Mouse (Mus musculus) kidney, postnatal 4 days (tissue): ENCODE measurements around the gene Mcrip1.
"Not testable (repeated sequence)": the region's sequence is repeated elsewhere in the genome, so short reads cannot be mapped to it uniquely, and the experiment has no call there.

Experiments used
- DNase-seq, 2 experiments: peaks; one replicate each; pipeline ENCODE4 v3.0.0; 2021; ENCODE audit warnings: mixed read lengths in 2 of 2

Mcrip1 gene

GRCm38 (mm10) chr11:120549168-120549945 is at the start of gene Mcrip1:
Gene Mcrip1, minus strand, starts transcription at chr11:120549727.
- peak; percentile 96 to 97 for DNase-seq

DNA sequence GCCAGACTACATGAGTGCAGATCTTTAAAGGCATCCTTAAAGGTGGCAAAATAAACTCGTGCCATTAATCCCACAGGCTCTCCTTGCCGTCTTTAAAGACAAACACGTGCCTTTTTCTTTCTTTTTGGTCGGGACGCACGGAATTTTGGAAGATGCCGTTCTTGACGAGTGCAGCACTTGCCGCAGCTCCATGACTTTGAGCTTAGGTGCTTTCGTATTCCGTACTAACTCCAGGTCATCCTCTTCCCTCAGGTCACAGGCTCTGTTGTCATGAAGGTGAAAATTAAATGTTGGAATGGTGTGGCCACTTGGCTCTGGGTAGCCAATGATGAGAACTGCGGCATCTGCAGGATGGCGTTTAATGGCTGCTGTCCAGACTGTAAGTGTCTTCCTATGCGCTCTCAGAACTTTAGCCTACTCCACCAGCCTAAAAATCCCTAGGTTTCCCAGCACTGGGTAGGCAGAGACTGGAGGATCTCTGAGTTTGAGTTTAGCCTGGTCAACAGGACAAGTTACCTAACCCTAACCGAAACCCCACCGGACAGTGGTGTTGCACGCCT is 49.5 kb upstream of the Mcrip1 start:
- DNase-seq, result no peak

DNA sequence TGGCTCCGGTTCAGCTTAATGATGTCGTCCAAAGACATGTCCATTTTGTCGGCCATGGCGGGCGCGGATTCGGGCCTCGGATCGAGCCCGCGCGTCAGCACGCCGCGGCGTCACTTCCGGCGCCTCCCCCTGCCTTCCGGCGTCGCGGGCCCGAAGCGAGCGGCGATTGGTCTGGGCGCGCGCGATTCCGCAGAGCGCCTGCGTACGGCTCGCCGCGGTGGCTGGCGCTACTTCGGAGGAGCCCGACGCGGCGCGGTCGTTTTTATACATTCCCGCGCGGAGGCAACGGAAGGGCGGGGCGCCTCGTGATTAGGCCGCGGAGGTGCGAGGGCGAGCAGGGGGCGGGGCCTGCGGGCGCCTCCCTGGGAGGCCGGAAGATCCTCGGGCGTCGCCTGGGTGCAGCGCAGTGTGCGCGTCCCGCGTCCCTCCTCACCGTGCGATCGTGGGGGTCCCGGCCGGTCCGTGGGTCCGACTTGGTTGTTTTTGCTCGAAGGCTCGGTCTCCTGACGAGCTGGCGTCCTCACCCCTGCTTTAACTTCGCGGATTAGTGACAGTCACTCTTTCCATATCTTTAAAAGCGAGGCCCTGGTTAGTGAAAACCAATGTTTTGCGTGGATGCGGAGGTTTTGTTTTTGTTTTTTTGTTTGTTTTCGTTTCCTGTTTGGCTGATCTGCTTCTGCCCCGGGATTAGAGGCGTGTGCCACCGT is 48.9 kb upstream of the Mcrip1 start, which contains the start of the genes Alyref and Anapc11:
Alyref (minus strand) TSS at position 83 of the 707 bp plus-strand sequence.
Anapc11 (plus strand) TSS at position 139 of the 707 bp plus-strand sequence.
- peak; percentile 96 to 97 for DNase-seq

DNA sequence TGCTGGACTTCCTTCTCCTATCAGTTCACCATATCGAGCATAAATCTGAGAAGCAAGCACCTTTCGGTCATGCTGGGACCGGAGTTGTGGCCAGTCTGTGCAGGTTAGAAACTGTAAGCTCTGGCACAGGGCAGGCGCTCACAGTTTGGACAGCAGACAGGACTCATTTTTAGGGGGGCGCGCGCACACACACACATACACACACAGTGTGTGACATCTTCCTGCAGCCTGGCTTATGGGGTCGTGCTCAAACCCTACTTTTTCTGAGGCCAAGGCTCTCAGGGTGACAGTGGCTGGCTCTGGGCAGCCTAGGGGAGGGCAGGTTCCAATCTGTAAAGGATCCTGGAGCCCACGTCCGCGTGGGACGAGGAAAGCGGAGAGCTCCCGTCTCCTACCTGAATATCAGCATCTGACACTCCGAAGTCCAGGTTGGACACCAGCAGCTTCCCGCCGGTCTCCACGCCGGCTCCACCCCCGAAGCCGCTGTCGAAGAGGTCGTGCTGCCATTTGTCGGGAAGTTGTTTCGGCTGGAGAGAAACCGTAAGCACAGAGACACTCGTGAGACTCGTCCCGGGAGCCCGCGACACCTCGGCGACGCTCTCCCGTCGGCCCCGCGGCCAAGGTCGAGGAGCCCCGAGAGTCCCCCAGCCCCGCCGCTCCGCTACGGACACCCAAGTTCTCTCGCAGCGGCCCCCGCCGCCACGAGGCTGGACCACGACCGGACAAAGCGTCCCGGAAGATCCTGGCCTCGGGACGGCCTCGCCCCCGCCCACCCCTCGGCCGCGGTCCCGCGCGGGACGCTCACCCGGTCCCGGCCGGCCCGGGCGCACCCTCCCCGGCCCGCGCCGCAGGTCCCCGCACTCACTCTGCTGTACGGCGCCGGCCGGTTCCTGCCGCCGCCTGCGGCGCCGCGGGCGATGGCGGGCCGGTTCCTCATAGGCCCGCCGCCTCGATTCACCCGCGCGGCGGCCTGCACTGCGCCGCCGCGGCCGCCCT is 48.0 kb upstream of the Mcrip1 start:
- DNase-seq, result peak; percentile 45 to 65

DNA sequence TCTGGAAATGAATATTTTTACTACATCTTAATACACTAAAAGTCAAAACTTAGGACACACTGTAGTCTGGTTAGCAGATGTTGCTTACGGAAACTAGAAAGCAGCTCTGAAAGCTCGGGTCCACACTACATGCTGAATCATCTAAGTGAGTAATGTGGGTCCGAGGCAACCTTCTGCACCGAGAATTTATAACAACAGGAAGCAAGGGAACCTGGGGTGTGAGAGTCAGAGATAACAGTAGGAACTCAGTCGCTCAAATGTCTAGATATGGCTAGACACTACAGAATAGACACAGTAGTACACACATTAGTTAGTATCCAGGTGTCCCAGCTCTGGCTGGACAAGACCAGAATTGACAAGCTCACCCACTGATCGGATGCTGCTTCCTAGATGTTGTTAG is 39.0 kb upstream of the Mcrip1 start:
- no peak for DNase-seq

DNA sequence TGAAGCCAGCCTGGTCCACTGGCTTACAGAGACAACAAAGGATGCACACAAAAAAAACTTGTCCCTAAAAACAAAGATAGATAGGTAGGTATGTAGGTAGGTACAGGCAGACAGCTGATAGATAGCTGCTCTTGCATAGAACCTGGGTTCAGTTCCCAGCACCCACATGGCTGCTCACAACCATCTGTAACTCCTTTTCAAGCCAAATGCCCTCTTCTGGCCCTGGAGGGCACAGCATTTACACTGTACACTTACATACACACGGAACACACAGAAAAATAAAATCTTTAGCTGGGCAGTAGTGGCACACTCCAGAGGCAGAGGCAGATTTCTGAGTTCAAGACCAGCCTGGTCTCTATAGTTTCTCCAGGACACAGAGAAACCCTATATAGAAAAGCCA is 34.4 kb upstream of the Mcrip1 start:
- DNase-seq, result no peak

DNA sequence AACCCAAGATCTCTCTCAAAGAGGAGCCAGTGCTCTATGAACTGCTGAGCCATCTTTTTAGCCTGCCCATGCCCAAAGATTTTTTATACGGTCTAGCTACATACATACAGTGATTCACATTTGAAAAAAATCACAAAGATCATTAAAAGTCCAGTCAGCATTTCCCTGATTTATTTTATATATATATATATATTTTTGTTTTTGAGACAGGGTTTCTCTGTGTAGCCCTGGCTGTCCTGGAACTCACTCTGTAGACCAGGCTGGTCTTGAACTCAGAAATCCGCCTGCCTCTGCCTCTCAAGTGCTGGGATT is 33.4 kb upstream of the Mcrip1 start:
- DNase-seq, result not testable (repeated sequence)

DNA sequence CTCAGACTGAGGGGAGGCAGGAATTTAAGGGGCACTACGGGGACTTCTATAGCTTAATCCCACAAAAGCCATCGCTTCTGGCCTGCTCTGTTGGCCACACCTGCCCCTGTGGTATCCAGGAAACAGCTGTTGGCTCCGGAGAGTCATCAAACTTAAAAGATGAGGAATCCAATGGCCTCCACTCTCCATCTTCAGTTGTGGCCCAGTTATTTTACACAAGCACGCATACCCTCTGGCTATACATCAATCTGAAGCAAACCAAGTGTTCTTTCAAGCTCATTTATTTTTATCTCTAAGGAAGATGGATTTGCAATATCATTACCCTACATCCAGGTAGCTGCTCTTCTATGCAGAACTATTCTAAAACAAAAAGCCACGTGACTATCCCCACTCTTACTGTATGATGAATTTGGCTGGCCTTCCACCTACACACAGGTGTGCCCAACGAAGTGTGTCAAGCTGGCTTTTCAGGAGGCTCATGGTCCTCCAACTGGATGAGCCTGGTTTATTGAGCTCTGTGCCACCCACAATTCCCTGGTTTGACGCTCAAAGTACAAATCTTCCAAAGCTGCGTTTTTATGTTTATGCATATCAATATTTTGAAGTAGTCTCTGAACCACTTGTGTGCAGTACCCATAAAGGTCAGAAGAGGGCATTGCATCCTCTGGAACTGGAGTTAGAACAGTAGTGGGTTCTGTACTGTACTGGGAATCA is 32.9 kb upstream of the Mcrip1 start:
- peak; percentile 23 to 37 for DNase-seq

- peak; percentile 91 to 95 for DNase-seq
Observed at GRCm38 (mm10) chr11:120581490-120582267, 32.2 kb upstream of the Mcrip1 start, which contains the start of gene Arhgdia. Gene Arhgdia, minus strand, starts transcription at chr11:120581624.

DNA sequence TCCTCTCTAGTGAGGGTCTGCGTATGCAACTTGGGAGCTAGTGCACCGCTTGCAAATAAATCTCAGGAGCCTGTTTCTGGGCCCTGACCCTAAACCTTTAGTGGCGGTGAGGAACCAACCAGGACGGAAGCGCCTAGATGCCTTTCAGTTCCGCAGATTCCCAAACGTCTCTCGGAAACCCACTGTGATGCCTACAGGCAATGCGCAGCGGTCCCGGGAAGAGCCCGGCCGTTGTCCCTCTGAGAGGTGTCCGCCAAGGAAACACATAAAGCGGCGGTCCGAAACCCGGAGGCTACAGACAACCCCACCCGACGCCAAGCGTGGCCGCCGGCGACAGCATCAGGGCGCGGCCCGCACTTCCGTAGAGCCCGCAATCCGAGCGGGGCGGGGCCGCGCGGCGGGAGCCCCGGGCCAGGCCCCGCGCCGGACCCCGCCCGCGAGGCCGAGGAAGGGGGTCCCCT is 31.4 kb upstream of the Mcrip1 start:
- DNase-seq, result peak; percentile 56 to 69

GRCm38 (mm10) chr11:120580190-120580589 is 30.7 kb upstream of the Mcrip1 start:
- peak; percentile 26 to 46 for DNase-seq

DNA sequence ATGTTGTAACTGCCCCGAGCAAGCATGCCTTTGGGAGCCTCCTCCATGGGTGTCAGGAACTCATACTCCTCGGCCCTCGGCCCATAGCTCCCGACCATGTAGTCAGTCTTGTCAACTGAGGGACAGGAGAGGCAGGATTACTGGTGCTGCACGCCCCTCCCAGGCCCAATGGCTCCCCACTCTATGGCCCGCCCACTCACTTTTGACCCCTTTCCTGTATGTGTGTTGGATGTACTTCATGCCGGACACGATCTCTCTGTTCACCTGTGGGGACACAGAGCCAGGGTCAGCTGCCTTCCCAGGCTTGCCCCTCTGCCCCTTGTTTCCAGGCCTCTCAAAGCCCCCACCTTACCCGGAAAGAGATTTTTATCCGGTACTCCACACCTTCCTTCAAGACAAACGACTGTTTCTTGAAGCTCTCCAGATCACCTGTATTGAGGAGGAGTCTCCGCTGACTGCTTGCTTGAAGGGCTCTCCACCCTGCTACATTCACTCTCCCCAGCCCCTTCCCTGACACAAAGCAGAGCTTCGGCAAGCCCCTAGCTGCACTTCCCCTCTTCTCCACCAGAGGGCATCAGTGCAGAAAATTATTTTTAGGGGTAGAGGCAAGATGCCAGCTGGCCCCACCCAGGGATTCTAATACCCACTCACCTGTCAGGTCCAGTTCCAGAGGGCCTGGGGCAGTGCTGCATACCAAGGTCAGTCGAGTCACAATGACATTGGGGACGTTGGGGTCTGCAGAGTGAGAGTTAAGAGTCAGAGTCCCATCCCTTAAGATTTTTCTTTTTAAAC is 30.0 kb upstream of the Mcrip1 start:
- DNase-seq, result peak; percentile 85 to 86

DNA sequence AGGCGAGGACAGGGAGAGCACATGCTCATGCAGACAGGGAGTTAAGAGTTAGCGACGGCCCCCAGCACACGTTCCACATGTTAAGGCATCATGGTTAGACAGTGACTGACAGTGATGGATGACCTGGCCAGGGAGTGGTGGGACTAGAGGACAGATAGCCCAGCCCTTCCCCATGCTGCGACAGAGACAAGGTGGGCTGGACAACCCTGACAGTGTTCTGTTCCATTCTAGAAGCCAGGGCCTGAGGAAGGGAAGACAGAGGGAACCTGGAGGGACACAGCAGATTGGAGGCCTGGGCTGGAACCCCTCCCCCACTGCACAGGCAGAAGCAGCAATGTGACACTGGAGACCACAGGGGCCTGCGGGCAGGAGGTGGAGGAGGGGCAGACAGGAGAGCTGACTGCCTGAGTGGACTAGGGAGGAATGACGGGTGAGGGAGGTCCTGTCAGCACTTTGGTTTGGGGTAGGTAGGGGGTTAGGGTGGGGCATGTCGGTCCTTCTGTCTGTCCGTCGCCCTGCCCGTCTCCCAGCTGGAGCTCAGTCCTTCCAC is 29.2 kb upstream of the Mcrip1 start:
- DNase-seq, result peak; percentile 33 to 54

- DNase-seq, result peak in 1 of 2 experiments; percentile 10
Observed at GRCm38 (mm10) chr11:120578024-120578693, 28.6 kb upstream of the Mcrip1 start.

DNA sequence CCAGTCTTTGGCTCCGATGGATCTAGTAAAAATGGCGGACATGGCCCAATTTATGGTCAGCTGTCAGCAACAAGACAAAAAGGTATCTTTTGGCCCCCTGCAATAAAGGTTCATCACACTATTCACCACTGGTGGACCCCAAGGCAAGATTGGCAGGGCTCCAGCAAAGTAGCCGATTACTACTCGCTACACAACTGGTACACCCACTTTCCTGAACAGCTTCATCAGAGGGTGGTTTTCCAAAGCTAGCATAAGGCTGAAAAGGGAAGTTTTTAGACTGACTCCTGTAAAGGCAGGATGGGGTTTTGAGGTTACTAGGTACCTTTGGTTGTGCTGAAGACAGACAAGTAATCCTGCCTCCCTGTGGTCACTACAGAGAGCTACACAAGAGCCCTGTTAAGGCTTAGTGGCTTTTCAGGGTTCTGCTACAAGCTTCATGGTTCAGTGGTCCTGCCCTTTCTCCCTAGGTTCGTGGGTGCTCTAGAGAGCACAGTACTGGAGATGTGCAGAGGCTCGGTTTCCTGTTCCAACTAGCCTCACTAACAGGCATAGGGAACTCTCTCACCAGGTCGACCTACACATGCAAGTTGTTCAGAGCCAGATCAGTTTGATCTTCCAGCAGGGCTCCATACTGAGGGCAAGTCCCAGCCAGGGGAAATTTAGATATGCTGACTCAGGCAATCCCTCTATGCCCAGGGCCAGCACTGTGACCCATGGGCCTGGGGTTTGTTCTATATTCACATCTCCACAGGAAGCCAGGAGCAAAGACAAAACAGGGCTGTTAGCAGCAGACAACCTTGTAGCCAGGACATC is 27.9 kb upstream of the Mcrip1 start:
- peak; percentile 44 to 58 for DNase-seq

DNA sequence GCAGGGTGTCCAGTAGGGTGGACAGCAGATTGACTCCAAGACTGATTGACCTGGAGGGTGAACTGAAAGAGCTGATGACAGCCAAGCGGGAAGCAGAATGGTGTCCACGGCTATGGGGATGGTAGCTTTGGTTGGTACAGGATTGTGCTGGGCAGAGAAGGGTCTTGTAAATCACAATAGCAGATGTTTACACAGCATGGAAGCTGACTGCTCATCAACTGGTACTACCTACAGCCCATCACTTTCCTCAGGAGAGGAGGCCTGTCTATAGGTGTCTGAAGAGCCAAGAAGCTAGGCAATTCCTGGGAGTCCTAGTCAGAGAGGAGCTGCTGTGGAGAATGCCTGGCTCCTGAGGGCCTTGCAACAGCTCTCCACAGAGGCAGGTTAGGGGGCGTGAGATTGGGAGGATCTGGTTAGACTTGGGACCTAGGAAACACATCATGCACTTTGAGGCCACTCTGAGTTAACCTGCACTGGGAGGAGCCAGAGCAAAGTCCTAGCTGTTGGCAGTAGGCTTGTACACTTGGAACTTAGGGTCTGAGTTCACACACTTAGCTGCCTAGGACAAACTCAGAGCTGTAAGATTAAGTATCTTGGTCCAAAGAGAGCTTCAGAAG is 26.9 kb upstream of the Mcrip1 start:
- DNase-seq, result peak; percentile 35 to 60

DNA sequence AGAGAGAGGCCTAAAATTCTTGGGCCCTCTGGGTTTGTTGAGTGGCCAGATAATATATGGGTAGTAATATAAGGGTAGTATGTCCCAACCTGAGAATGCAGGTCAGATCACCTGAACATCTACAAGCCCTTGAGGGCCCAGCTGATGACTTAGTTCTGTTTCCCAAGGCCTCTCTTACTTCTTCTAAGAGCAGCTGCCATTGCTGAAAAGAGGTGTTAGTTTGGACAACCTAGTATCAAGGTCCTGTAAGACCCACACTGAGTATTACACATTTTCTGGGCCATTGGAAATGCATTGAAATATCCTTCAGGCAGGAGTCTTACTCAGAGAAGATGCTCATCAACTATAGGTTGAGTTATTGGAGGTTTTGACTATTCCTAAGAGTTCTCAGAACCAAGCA is 26.4 kb upstream of the Mcrip1 start:
- DNase-seq, result no peak

GRCm38 (mm10) chr11:120575046-120575445 is 25.5 kb upstream of the Mcrip1 start:
- no peak for DNase-seq
